Mouse (Mus musculus): ENCODE measurements around the gene Slc25a29. TPM values are rescaled to one million over a fixed set of nuclear protein-coding genes. Genes with fewer than 3 reads are reported as not detected.

Slc25a29 gene
- polyA plus RNA-seq, 1 experiment from 2014 or later = 16.2 TPM

- peak; percentile 93 for ATAC-seq (ENCODE audit: low FRiP score, low read depth)
- H3K4me1 ChIP-seq = peaks cover 32% of the 10 kb centered on the region
- peak within 1 kb of the TSS; percentile 99 for H3K4me3 ChIP-seq
- under 1% methylated on average over 80 of the region's 127 CpGs for WGBS
- peak within 1 kb of the TSS; percentile 98 for H3K27ac ChIP-seq
- H3K27me3 ChIP-seq = no peaks in the 10 kb centered on the region
- H3K4me2 ChIP-seq (replicated peaks) = peak within 1 kb of the TSS; percentile 67
- H3K9me3 ChIP-seq = no peaks in the 10 kb centered on the region
- H3K9ac ChIP-seq = peak within 1 kb of the TSS; percentile 96
- peaks cover 7% of the 10 kb centered on the region; the same call in 1 of the 2 replicates for H3K36me3 ChIP-seq
These were observed 42.9 kb downstream of the Slc25a29 start, which contains the start of gene Yy1 for GRCm38 (mm10) chr12:108792546-108793452. Gene Yy1 (plus strand): TSS chr12:108792973.

GRCm38 (mm10) chr12:108792152-108792545 is 43.5 kb downstream of the Slc25a29 start:
- Histone ChIP-seq H3K36me3 (peaks cover 7% of the 10 kb centered on the region; the same call in 1 of the 2 replicates), H3K27ac (peak overlapping the region; percentile 94), H3K9me3 (no peaks in the 10 kb centered on the region), H3K9ac (peak overlapping the region; percentile 82), H3K4me2 (replicated peaks) (peak overlapping the region; percentile 67), H3K4me1 (peaks cover 32% of the 10 kb centered on the region), H3K27me3 (no peaks in the 10 kb centered on the region), H3K4me3 (peak overlapping the region; percentile 99)
- ATAC-seq (ENCODE audit: low FRiP score, low read depth) = peak; percentile 38
- under 1% methylated on average over 51 of the region's 52 CpGs for WGBS

GRCm38 (mm10) chr12:108787329-108787728 is 48.4 kb downstream of the Slc25a29 start:
- Histone ChIP-seq H3K27me3 (no peaks in the 10 kb centered on the region), H3K27ac (no peak overlapping the region), H3K36me3 (peaks cover 25% of the 10 kb centered on the region), H3K9me3 (peaks cover 10% of the 10 kb centered on the region; the same call in 1 of the 2 replicates), H3K9ac (no peak overlapping the region), H3K4me2 (replicated peaks) (no peak overlapping the region), H3K4me3 (no peak overlapping the region), H3K4me1 (peaks cover 14% of the 10 kb centered on the region)
- no peak for ATAC-seq (ENCODE audit: low FRiP score, low read depth)
- WGBS = 89% methylated on average over 2 of the region's 2 CpGs

- no peak overlapping the region for H3K27ac ChIP-seq
- H3K4me2 ChIP-seq (replicated peaks) = no peak overlapping the region
- ATAC-seq (ENCODE audit: low FRiP score, low read depth) = no peak
- H3K9me3 ChIP-seq = peaks cover 12% of the 10 kb centered on the region; the same call in 1 of the 2 replicates
- peaks cover 38% of the 10 kb centered on the region for H3K36me3 ChIP-seq
- no peaks in the 10 kb centered on the region for H3K27me3 ChIP-seq
- no peak overlapping the region for H3K9ac ChIP-seq
- no peak overlapping the region for H3K4me3 ChIP-seq
- 93% methylated on average over 4 of the region's 4 CpGs for WGBS
- H3K4me1 ChIP-seq = no peaks in the 10 kb centered on the region
These were observed 50.5 kb downstream of the Slc25a29 start for GRCm38 (mm10) chr12:108785161-108785560.

GRCm38 (mm10) chr12:108780108-108780877 is 55.4 kb downstream of the Slc25a29 start:
- WGBS = 94% methylated on average over 7 of the region's 7 CpGs
- H3K4me3 ChIP-seq = no peak overlapping the region
- H3K27me3 ChIP-seq = no peaks in the 10 kb centered on the region
- no peaks in the 10 kb centered on the region for H3K4me1 ChIP-seq
- peaks cover 67% of the 10 kb centered on the region for H3K36me3 ChIP-seq
- peaks cover 21% of the 10 kb centered on the region for H3K9me3 ChIP-seq
- no peak for ATAC-seq (ENCODE audit: low FRiP score, low read depth)
- H3K4me2 ChIP-seq (replicated peaks) = no peak overlapping the region
- no peak overlapping the region for H3K27ac ChIP-seq
- no peak overlapping the region for H3K9ac ChIP-seq

MicroRNA genes within 50 kb of the gene (microRNA counts, 519-probe panel; counts per million panel counts)
- not detected for microRNA mmu-miR-345-3p
- 3,195 counts per million, percentile 53 among the panel's probes with 10 or more counts for microRNA mmu-miR-345-5p

Small RNA genes lying within 50 kb of the gene (microRNA-seq; reads per million reads assigned to microRNA genes)
- 92.4 reads per million, percentile 52 among the genes with 10 or more reads in this experiment for gene Mir345

Other genes with a start within 250 kb of the Slc25a29 start
- gene Degs2, start 133.6 kb downstream of the Slc25a29 start, polyA plus RNA-seq (2015; fragmentation: Nextera tagmentation; extraction: Ambion mirVana) = 1.9 and 2.2 TPM in 2 replicates
- gene Yy1, start 42.9 kb downstream of the Slc25a29 start, polyA plus RNA-seq (2015; fragmentation: Nextera tagmentation; extraction: Ambion mirVana) = 17.4 and 17.6 TPM in 2 replicates
- gene Slc25a47, start 163 bp upstream of the Slc25a29 start, polyA plus RNA-seq (2015; fragmentation: Nextera tagmentation; extraction: Ambion mirVana) = 13.6 and 15.9 TPM in 2 replicates
- 9.3 and 10.0 TPM in 2 replicates for gene Wdr25, start 57.7 kb upstream of the Slc25a29 start, polyA plus RNA-seq (2015; fragmentation: Nextera tagmentation; extraction: Ambion mirVana)
- gene Wars, start 58.3 kb upstream of the Slc25a29 start, polyA plus RNA-seq (2015; fragmentation: Nextera tagmentation; extraction: Ambion mirVana) = 78.8 and 81.2 TPM in 2 replicates
- gene Begain, start 232.3 kb upstream of the Slc25a29 start, polyA plus RNA-seq (2015; fragmentation: Nextera tagmentation; extraction: Ambion mirVana) = 8.0 and 8.2 TPM in 2 replicates